Mouse (Mus musculus): ENCODE measurements around the gene Sstr3.

Gene Sstr3

DNA sequence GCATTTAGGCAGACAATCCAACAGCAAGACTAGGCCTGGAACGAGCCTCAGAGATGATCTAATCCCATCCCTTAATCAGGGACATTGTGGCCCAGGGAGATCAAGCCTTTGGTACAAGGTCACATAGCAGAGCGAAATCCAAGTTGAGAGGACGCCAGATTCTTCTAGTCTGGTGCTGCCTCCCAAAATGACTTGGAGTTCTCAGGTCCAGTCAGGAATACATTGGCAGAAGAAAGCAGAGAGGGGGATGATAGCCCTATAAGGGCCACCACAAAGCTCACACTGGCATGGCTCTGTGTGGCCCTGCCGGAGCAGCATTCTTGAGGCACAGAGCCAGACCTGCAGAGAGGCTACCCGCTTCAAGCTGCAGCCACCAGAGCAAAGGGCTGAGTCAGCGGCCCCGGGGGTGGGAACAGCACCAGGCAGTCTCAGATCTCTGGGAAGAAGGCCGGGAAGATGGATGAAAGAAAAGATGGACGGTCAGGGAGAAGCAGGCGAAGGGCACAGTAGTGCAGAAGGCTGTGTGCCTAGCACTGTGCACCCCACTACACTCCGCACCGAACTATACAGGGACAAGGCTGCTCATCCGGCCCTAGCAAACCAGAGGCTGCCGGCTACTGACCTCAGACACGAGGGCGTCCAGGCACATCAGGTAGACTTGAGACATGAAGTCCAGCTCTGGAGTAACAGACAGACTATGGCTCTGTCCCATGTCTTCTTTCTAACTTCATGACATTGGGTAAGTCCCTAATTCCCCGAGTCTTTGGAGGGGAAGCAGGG lies 13.6 kb downstream of the Sstr3 start, which contains the start of gene C1qtnf6:
Gene C1qtnf6 (minus strand): TSS at position 746 of the 780 bp plus-strand sequence.
- no peak for DNase-seq (ENCODE audit: extremely low read depth, low read depth)

- DNase-seq (ENCODE audit: extremely low read depth, low read depth) = no peak
Observed at GRCm38 (mm10) chr15:78530141-78530540, 14.3 kb downstream of the Sstr3 start.

DNA sequence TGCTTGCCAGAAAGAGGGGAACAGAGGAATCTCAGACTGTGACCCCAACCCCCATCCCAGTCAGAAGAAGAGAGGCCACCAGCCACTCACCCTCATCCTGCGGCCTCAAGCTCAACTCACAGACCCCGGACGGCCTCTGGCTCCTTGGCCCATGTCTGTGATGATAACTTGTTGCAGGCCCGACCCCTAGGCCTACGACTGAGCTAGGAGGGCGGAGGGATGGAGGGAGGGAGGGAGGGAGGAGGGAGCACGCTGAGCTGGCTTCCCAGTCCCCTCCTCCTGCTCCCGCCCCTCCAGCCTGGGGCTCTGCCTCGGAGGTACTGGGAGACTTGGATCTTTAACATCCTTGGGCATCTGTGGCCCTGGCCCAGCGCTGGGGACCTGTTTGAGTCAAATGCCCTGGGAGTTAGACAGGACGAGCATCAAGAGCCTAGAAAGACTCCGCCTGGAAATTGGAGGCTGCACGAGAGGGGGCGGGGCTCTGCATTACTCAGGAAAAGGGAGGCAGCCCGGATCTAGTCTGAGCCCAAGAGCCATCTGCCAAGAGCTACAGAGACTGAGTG lies 15.0 kb downstream of the Sstr3 start:
- no peak for DNase-seq (ENCODE audit: extremely low read depth, low read depth)

- DNase-seq (ENCODE audit: extremely low read depth, low read depth) = no peak
Observed at GRCm38 (mm10) chr15:78528726-78529411, 15.6 kb downstream of the Sstr3 start.

DNA sequence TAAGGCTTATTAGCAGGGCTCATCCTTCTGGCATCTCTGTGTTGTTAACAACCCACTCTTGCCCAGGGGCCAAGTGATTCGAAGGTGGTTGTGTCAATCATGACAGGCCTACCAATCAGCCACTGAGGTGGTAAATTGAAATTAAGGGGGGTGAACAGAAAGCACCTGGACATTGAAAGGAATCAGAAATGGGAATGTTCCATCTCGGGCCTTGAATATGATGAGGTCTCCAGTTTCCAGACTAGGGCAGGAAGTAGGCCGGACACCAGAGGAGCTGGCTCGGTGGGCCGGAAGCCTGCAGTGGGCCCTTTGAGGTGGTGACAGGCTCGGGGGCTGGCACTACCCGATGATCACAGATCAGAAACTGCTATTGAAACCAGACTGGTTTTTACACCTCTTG lies 16.5 kb downstream of the Sstr3 start:
- no peak for DNase-seq (ENCODE audit: extremely low read depth, low read depth)

DNA sequence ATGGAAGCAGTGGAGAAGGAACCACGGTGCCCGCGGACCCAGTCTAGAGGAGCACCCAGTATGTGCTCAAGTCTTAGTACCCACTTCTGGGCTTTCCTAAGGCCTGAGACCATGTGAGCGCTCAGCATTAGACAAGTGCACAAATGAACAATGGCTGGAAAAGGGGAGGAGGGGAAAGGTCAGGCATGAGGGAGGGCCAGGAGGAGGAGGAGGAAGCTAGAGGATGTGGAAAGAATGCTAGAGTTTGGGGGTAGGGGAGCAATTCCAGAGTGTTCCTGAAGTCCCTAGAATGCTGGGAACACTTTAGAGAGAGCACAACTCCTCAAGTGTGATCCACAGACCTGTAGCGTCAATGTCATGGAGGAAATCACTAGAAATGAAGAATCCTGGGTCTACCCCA lies 20.3 kb downstream of the Sstr3 start:
- no peak for DNase-seq (ENCODE audit: extremely low read depth, low read depth)

DNA sequence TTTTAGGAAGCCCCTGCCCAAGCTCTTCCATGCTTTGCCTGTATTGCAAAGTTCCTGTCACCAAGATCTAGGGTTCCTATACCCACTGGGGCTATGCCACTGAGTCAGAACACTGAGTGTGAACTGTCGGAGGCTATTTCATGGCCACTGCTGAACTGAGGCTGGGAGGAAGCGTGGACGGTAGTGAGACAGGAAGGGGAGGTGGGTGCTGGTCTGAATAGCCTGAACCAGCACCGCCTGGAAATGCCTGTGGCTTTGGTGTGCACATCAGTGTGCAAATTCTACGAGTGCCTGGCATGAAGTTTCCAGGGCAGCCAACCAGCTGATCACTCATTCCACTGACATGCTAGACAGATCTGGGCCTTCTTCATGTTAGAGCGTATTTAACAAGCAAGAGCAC lies 22.6 kb downstream of the Sstr3 start:
- no peak for DNase-seq (ENCODE audit: extremely low read depth, low read depth)

DNA sequence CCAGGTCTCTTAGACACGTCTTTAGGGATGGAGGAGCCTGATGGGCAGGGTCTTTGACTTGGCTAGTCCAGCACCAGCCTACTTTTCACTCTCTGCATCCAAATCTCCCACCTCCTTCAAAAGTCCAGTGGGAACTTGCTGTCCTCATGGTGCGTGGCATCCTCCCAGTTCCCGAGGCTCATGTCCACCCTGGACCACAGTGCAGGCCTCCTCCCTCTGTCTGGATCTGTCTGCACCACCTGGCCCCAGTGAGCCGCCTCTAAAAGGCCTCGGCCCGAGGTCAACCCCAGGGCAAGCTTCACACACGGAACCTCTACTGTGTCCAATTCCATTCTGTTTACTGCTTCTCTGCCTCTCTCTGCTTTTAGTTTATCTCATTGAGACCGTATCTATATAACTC lies 23.2 kb downstream of the Sstr3 start:
- DNase-seq (ENCODE audit: extremely low read depth, low read depth) = no peak

DNA sequence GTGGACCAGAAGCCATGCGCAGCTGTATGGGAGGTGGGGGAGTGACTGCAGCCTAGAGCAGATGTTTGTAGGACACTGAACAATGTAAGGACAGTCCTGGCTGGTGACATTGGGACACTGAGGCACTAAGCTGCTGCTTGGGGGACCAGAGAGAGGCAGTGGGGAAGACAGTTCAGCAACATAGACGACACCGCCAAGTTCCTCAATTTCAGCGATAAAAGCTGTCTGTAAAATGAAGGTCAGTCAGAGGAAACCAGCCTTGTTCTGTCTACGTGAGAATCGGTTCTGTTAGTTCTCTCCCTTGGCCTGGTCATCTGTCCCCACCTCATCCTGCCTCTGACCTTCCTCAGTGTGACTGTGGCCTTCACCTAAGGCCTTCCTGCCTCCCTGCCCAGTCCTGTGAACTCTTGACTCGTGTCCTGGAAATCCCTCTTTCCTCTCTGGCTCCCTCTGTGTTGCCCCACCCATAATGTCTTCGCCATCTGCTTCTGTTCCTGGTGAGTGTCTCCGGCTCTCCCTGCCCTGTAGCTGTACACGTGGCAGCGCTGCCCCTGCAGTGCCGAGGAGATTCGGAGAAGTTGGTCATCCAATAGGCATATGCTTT lies 24.3 kb downstream of the Sstr3 start:
- DNase-seq (ENCODE audit: extremely low read depth, low read depth) = peak; percentile 60

DNA sequence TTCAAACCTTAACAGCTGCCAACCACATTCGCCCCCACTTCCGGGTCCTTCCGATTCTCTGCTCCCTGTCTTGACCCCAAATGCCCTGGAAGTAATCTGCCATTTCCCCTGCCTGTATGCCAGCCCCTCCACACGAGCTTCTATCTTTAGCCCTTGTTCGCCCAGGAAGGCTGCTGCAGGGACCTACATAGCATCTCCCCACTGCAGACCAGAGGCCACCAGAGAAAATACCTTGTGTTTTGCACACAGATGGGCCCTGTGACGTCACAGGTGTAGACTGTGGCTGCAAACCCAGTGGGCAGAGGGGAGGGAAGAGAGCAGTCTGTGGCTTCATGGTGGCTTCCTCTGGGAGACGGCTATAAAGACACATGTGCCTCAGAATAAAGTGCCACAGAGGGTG lies 26.3 kb downstream of the Sstr3 start:
- no peak for DNase-seq (ENCODE audit: extremely low read depth, low read depth)

- DNase-seq (ENCODE audit: extremely low read depth, low read depth) = no peak
Observed at GRCm38 (mm10) chr15:78515759-78516158, 28.7 kb downstream of the Sstr3 start.

- peak; percentile 41 for DNase-seq (ENCODE audit: extremely low read depth, low read depth)
Observed at GRCm38 (mm10) chr15:78514393-78515146, 29.9 kb downstream of the Sstr3 start.

DNA sequence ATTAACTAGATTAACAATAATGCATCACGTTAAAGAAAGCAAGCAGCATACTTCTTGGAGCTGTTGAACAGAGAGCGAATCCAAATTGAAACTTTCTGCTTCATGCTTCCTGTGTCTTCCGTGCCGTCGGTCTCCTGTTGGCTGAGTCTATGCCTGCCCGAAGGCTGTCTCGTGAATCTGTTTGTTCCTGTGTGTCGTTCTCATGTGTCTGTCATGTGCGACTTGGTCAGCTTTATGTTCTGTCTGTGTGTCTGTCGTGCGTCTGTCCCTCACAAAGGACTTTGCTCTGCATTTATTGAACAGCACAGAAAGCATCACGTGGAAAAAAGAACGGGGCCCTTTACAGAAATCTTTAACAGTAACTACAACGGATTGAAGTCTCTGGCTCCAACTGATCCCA lies 31.5 kb downstream of the Sstr3 start:
- DNase-seq (ENCODE audit: extremely low read depth, low read depth) = no peak

GRCm38 (mm10) chr15:78511951-78512350 lies 32.5 kb downstream of the Sstr3 start:
- DNase-seq (ENCODE audit: extremely low read depth, low read depth) = no peak

GRCm38 (mm10) chr15:78510736-78511135 lies 33.7 kb downstream of the Sstr3 start:
- DNase-seq (ENCODE audit: extremely low read depth, low read depth) = no peak

GRCm38 (mm10) chr15:78510121-78510576 lies 34.3 kb downstream of the Sstr3 start:
- DNase-seq (ENCODE audit: extremely low read depth, low read depth) = no peak

- no peak for DNase-seq (ENCODE audit: extremely low read depth, low read depth)
Observed at GRCm38 (mm10) chr15:78509297-78509899, 35.1 kb downstream of the Sstr3 start.

- no peak for DNase-seq (ENCODE audit: extremely low read depth, low read depth)
Observed at GRCm38 (mm10) chr15:78508443-78508842, 36.0 kb downstream of the Sstr3 start.

DNA sequence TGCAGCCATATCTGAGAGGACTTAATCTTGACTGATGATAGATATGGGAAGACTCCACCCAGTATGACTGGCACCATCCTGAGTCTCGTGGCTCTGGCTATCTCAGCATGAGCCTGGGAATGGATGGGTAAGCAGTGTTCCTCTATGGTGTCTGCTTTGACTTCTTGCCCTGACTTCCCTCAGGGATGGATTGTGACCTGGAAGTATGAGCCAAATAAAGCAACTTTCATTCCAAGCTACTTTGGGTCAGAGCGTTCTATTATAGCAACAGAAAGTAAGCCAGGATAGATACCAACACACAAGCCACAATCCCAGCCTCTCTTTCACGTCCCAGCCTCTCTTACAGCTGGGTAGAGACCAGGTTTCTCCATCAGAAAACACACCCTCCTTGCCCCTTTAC lies 38.9 kb downstream of the Sstr3 start:
- no peak for DNase-seq (ENCODE audit: extremely low read depth, low read depth)

DNA sequence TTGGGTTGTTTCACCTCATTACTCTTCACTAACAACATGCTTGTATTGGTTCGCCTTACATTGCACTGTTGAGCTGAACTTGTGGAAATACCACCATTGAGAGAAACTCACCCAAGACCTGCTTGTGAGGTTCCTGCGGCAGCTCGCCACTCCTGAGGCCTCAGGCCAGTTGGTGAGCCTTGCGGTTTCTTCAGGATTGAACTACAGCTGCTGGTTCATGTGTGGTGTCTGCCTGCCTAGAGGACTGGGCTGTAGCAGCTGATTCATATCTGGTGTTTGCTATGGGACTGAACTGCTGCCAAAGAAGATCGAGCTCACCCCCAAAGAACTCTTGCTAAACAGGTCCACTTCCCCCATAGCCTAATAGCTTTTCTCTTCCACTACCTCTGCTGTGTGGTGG lies 39.7 kb downstream of the Sstr3 start:
- DNase-seq (ENCODE audit: extremely low read depth, low read depth) = no peak

GRCm38 (mm10) chr15:78504013-78504412 lies 40.5 kb downstream of the Sstr3 start:
- DNase-seq (ENCODE audit: extremely low read depth, low read depth) = no peak
